Mouse (Mus musculus) heart, adult 2 months (tissue): Measurements from ENCODE around the gene Ccdc124. TPM values are rescaled to one million over a fixed set of nuclear protein-coding genes. Genes with fewer than 3 reads are reported as not detected.

Source experiments
- DNase-seq, 2 experiments: peaks; one replicate each; pipeline ENCODE4 v3.0.0; 2021
- H3K27ac ChIP-seq: fragments of 200-600 bp; 2 replicates; pipeline ENCODE4 v1.8.1; 2022
- H3K27me3 ChIP-seq: fragments of 200-500 bp; 2 replicates; pipeline ENCODE4 v1.6.1; 2012; ENCODE audit warnings: mild to moderate bottlenecking, low read length, inconsistent platforms, mixed read lengths; ENCODE audit not compliant: control insufficient read depth, insufficient read depth
- H3K36me3 ChIP-seq: fragments of 200-500 bp; 2 replicates; pipeline ENCODE4 v1.6.1; 2012; ENCODE audit warnings: low read length, inconsistent platforms; ENCODE audit not compliant: control insufficient read depth, insufficient read depth
- H3K4me1 ChIP-seq: fragments of 200-500 bp; 2 replicates; pipeline ENCODE4 v1.6.1; 2011; ENCODE audit warnings: low read length; ENCODE audit not compliant: control insufficient read depth, insufficient read depth
- H3K4me3 ChIP-seq: fragments of 200-600 bp; 2 replicates; pipeline ENCODE4 v1.8.1; 2022
- H3K79me2 ChIP-seq: fragments of 200-500 bp; replicated peaks from 2 replicates; pipeline ENCODE4 v1.6.1; 2012; ENCODE audit warnings: mild to moderate bottlenecking, inconsistent platforms, low read length, moderate library complexity, mixed read lengths; ENCODE audit not compliant: control insufficient read depth, insufficient read depth
- H3K9ac ChIP-seq: fragments of 200-500 bp; 2 replicates; pipeline ENCODE4 v1.6.1; 2012; ENCODE audit warnings: low read depth, mild to moderate bottlenecking, control low read depth, inconsistent platforms, low read length, mixed read lengths
- CTCF ChIP-seq: fragments of 200-600 bp; IDR thresholded peaks from 2 replicates; pipeline ENCODE4 v1.8.1; 2022; ENCODE audit warnings: antibody characterized with exemption, mild to moderate bottlenecking, moderate library complexity
- EP300 ChIP-seq: fragments of 200-500 bp; IDR thresholded peaks from 2 replicates; pipeline ENCODE4 v1.6.1; 2011; ENCODE audit warnings: low read depth, low read length, control low read depth; ENCODE audit not compliant: insufficient read depth
- POLR2A ChIP-seq: fragments of 200-500 bp; IDR thresholded peaks from 2 replicates; pipeline ENCODE4 v1.6.1; 2011; ENCODE audit warnings: mild to moderate bottlenecking, low read depth, low read length, control low read depth; ENCODE audit not compliant: insufficient read depth
- WGBS: fragments of 180-500 bp; shearing (Covaris S2); methylation state at CpG from one replicate; pipeline ENCODE4 v1.1.7; 2018; 5-methylcytosine and 5-hydroxymethylcytosine counted together
- intact Hi-C: fragments of 180-260 bp; cut with DNase I; formaldehyde crosslinking; loops from one replicate; pipeline ENCODE4 v1.15.1; 2025
- polyA plus RNA-seq: library from polyadenylated mRNA; depleted of rRNA; stranded (reverse); fragments of >200 nt; gene quantifications from 2 replicates; pipeline ENCODE4 v1.2.3, GENCODE M21; 2012
- total RNA-seq, 2 experiments: library from RNA; stranded (reverse); gene quantifications; 2 replicates each; pipeline ENCODE4 v1.2.3; 2021

The Ccdc124 gene
- total and polyA plus RNA-seq, 3 experiments, result 40.7 to 49.1 (median 44.6) TPM

DNA sequence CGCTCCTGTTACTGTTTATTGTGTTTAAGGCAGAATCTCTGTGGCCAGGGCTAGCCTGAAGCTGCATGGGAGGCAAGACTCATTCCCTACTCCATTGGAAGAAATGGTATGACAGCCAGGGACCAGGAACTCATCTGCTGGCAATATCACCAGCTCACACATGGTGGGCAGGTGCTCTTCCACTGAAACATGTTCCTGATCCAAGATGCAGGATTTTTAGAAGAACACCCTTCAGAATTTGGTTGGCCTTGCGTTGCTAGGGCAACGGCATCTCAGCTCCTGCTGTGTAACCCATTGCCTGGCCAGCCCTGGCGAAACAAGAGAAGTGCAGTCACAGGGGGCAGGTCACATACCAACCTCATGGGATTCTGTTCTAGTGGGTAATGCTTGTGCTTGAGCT is 5.8 kb upstream of the Ccdc124 start:
- DNase-seq, result no peak
- 75% methylated on average over 4 of the region's 4 CpGs for whole genome bisulfite sequencing
- Histone ChIP-seq H3K27ac (no peak overlapping the region), H3K9ac (no peak overlapping the region), H3K79me2 (no peaks in the 10 kb centered on the region), H3K4me3 (no peak overlapping the region), H3K4me1 (peaks cover 4% of the 10 kb centered on the region), H3K36me3 (no peaks in the 10 kb centered on the region), H3K27me3 (no peaks in the 10 kb centered on the region)
- no peak for TF ChIP-seq POLR2A
- TF ChIP-seq EP300, result no peak
- TF ChIP-seq CTCF, result no peak
- intact Hi-C loops, result no loop called here

- Histone ChIP-seq H3K79me2 (no peaks in the 10 kb centered on the region), H3K9ac (no peak overlapping the region), H3K4me1 (peaks cover 6% of the 10 kb centered on the region), H3K4me3 (no peak overlapping the region), H3K27ac (no peak overlapping the region), H3K27me3 (no peaks in the 10 kb centered on the region), H3K36me3 (no peaks in the 10 kb centered on the region)
- no peak for DNase-seq
- 29% methylated on average over 2 of the region's 2 CpGs for WGBS
- TF ChIP-seq EP300, result no peak
- TF ChIP-seq POLR2A, result no peak
- TF ChIP-seq CTCF, result no peak
- intact Hi-C loops, result no loop called here
Observed at GRCm38 (mm10) chr8:70878178-70878577, 4.4 kb upstream of the Ccdc124 start.

- intact Hi-C loops, result no loop called here
- Histone ChIP-seq H3K79me2 (no peaks in the 10 kb centered on the region), H3K4me3 (no peak overlapping the region), H3K4me1 (peaks cover 7% of the 10 kb centered on the region), H3K27me3 (no peaks in the 10 kb centered on the region), H3K9ac (no peak overlapping the region), H3K36me3 (no peaks in the 10 kb centered on the region), H3K27ac (no peak overlapping the region)
- no peak for DNase-seq
- TF ChIP-seq EP300, result no peak
- no peak for TF ChIP-seq CTCF
- no peak for TF ChIP-seq POLR2A
- WGBS, result 55% methylated on average over 4 of the region's 4 CpGs
Observed at GRCm38 (mm10) chr8:70876382-70876781, 2.6 kb upstream of the Ccdc124 start.

- Histone ChIP-seq H3K4me3 (no peak overlapping the region), H3K4me1 (peaks cover 3% of the 10 kb centered on the region), H3K9ac (no peak overlapping the region), H3K79me2 (no peaks in the 10 kb centered on the region), H3K36me3 (no peaks in the 10 kb centered on the region), H3K27ac (no peak overlapping the region), H3K27me3 (no peaks in the 10 kb centered on the region)
- intact Hi-C loops, result no loop called here
- TF ChIP-seq CTCF (no peak), POLR2A (no peak), EP300 (no peak)
- 89% methylated on average over 13 of the region's 13 CpGs for WGBS
- DNase-seq, result no peak
Observed at GRCm38 (mm10) chr8:70874441-70874840, 706 bp upstream of the Ccdc124 start.

DNA sequence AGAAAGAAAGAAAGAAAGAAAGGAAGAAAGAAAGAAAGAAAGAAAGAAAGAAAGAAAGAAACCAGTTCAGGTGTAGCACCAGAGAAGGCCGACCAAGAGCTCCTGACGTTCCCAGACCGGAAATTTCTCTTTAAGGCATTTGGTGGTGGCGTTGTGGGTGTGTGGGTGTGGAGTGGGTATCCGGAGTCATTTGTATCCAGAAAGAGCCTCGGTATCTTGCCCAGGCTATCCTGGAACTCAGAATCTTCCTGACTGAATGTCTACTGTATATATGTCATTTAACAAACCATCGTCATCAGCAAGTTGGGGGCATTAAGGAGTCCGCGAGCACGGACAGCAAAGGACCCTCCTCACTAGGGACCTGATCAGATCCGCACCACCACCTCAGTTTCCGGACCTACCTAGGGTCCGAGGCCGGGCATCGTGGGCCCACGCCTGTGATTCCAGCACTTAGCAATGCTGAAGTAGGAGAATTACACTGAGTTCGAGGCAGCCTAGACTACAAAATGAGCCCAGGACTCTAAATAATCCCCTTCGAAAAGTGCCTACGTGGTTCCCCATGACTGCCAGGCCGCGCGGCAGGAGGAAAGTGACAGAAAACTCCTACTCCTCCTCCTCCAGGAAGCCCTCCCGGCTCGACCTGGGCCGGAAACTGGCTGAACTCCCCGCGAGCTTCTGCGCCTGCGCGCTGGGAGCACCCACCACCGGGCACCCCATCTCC is 932 bp downstream of the Ccdc124 start:
- Histone ChIP-seq H3K36me3 (no peaks in the 10 kb centered on the region), H3K4me3 (peak overlapping the region; percentile 97), H3K27ac (peak overlapping the region; percentile 95), H3K4me1 (peaks cover 4% of the 10 kb centered on the region), H3K9ac (peak overlapping the region; percentile 75), H3K27me3 (no peaks in the 10 kb centered on the region), H3K79me2 (no peaks in the 10 kb centered on the region)
- no peak for DNase-seq
- intact Hi-C loops, result loop anchor here (1.0 kb wide), 2 partner anchors 20 to 24 kb away; partner anchors contain the start of gene Rpl18a
- WGBS, result 2% methylated on average over 31 of the region's 31 CpGs
- no peak for TF ChIP-seq EP300
- TF ChIP-seq POLR2A, result no peak
- no peak for TF ChIP-seq CTCF

DNA sequence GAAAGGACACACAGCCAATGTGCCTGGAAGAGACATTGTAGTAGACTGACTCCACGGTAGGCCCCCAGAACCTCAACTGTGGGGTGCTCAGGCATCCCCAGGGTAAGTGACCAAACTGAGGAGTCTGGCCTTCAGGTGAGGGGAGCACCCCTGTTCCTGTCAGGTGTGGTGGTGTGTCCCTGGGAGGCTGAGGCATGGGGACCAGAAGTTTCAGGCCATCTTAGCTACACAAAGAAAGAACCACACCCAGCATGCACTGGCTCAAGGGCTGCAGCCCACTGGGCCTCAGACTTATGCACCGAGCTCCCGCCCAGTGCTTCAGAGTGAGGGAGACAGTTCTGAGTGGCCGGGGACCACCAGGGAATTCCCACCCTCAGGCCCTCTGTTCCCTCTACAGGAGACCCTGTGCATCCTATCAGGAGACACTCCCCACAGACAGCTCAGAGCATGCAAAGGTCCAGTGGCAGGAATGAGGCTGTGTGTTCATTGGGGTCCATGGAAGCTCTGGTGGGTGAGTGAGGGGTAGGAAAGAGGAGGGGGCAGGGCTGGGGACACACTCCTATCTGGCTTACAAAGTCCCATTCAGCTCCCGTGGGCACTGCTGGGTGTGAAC is 2.4 kb downstream of the Ccdc124 start:
- H3K79me2 ChIP-seq, result no peaks in the 10 kb centered on the region
- H3K27me3 ChIP-seq, result no peaks in the 10 kb centered on the region
- no peak overlapping the region for H3K4me3 ChIP-seq
- H3K9ac ChIP-seq, result no peak overlapping the region
- no peak overlapping the region for H3K27ac ChIP-seq
- peaks cover 4% of the 10 kb centered on the region for H3K4me1 ChIP-seq
- intact Hi-C loops, result no loop called here
- no peaks in the 10 kb centered on the region for H3K36me3 ChIP-seq
- TF ChIP-seq EP300, result no peak
- TF ChIP-seq CTCF, result no peak
- TF ChIP-seq POLR2A, result no peak
- no peak for DNase-seq
- 64% methylated on average over 5 of the region's 5 CpGs for WGBS
